Mouse (Mus musculus) embryonic facial prominence, embryonic 12.5 days (tissue): ENCODE data around the gene Catsperd. TPM values are rescaled to one million over a fixed set of nuclear protein-coding genes. Genes with fewer than 3 reads are reported as not detected.
A peak's percentile ranks its signal among the peaks of the same experiment; 100 is the strongest.

Experiments used
- ATAC-seq: fragments of 200-750 bp; cut with Nextera tagmentation; 2 replicates; pipeline ENCODE4 v1.8.0; 2017; ENCODE audit not compliant: insufficient number of reproducible peaks, insufficient read depth, low FRiP score, low TSS enrichment
- H3K27ac ChIP-seq: fragments of 300-500 bp; sonication (generic); 2 replicates; pipeline ENCODE4 v1.5.1; 2016; ENCODE audit warnings: mild to moderate bottlenecking
- H3K27me3 ChIP-seq: fragments of 300-500 bp; sonication (generic); 2 replicates; pipeline ENCODE4 v1.6.1; 2016; ENCODE audit warnings: mild to moderate bottlenecking, moderate library complexity
- H3K36me3 ChIP-seq: fragments of 300-500 bp; sonication (generic); 2 replicates; pipeline ENCODE4 v1.6.1; 2016; ENCODE audit warnings: mild to moderate bottlenecking
- H3K4me1 ChIP-seq: fragments of 300-500 bp; sonication (generic); 2 replicates; pipeline ENCODE4 v1.6.1; 2016
- H3K4me2 ChIP-seq: fragments of 300-500 bp; sonication (generic); replicated peaks from 2 replicates; pipeline ENCODE4 v1.6.1; 2016; ENCODE audit warnings: mild to moderate bottlenecking, moderate library complexity
- H3K4me3 ChIP-seq: fragments of 300-500 bp; sonication (generic); 2 replicates; pipeline ENCODE4 v1.5.1; 2016; ENCODE audit warnings: mild to moderate bottlenecking
- H3K9ac ChIP-seq: fragments of 300-500 bp; sonication (generic); 2 replicates; pipeline ENCODE4 v1.6.1; 2016; ENCODE audit warnings: mild to moderate bottlenecking, moderate library complexity
- H3K9me3 ChIP-seq: fragments of 300-500 bp; sonication (generic); 2 replicates; pipeline ENCODE4 v1.6.1; 2016; ENCODE audit warnings: mild to moderate bottlenecking, moderate library complexity
- WGBS: fragments of 180-500 bp; shearing (Covaris S2); methylation state at CpG from one replicate; pipeline ENCODE4 v1.1.7; 2016; 5-methylcytosine and 5-hydroxymethylcytosine counted together
- polyA plus RNA-seq: library from polyadenylated mRNA; unstranded; fragments of >200 nt; fragmentation: Nextera tagmentation; extraction: Ambion mirVana; gene quantifications from 2 replicates; pipeline ENCODE4 v1.2.1, GENCODE M21; 2016

Gene Catsperd
- polyA plus RNA-seq, 1 experiment from 2014 or later, result 0.88 TPM

DNA sequence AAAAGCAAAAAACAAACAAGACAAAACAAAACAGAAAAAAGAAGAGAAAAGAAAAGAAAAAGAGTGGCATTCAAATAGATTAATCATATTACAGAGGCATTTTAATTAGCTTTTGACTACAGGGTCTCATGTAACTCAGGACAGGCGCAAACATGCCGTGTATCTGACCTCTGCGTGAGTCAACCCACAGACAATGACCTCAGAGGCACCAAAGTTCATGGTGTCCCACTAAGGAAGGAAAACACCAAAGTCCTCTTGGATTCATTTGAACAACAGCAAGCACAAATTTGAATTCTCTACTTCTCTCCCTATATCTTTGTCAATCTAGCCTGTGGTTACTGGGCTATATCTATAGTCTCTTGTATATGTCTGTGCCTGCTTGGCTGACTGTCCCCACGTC, 15.3 kb downstream of the Catsperd start:
- H3K4me3 ChIP-seq, result no peak overlapping the region
- no peaks in the 10 kb centered on the region for H3K4me1 ChIP-seq
- H3K36me3 ChIP-seq, result no peaks in the 10 kb centered on the region
- ATAC-seq, result no peak
- no peaks in the 10 kb centered on the region for H3K27me3 ChIP-seq
- H3K27ac ChIP-seq, result no peak overlapping the region
- no peak overlapping the region for H3K9ac ChIP-seq
- H3K9me3 ChIP-seq, result no peaks in the 10 kb centered on the region
- 83% methylated on average over 4 of the region's 4 CpGs for WGBS
- H3K4me2 ChIP-seq, result no peak overlapping the region

DNA sequence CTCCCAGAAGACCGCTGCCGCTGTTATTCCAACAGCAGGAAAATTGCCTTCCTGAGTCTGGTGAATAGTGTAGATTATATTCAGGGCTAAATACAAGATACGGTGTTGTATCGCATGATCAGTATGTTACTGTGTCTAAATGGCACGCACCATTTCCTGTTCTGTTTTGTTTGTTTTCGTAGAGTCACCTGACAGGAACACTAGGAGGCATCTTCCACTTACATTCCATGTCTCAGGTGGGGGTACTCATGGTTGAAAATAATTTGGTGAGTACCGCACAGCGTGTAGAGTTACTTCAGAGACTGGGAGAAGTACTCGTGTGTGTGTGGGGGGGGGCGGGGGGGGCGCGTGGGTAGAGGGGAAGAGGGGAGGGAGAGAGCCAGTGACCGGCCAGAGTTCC, 19.6 kb downstream of the Catsperd start:
- Histone ChIP-seq H3K4me3 (no peak overlapping the region), H3K27me3 (no peaks in the 10 kb centered on the region), H3K27ac (no peak overlapping the region), H3K4me1 (no peaks in the 10 kb centered on the region), H3K9ac (no peak overlapping the region), H3K4me2 (no peak overlapping the region), H3K36me3 (no peaks in the 10 kb centered on the region), H3K9me3 (no peaks in the 10 kb centered on the region)
- 61% methylated on average over 13 of the region's 13 CpGs for WGBS
- no peak for ATAC-seq

DNA sequence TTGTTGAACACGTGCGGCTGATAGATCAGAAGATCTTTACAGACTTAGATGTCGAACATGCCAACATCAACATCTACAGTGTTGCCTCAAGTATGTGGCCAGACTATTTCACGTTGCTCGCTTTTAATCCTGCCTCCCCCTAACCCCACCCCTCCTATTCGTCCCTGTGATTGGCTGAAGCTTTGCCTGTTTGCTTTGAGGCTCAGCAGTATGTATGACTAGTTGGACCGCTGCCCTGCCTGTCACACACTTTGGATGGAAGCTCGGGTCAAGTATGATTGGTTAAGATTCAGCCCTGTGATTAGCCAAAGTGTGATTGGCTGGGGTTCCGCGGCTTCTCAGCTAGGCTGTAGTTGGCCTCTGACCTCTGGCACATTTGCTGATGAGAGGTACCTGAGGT, 23.9 kb downstream of the Catsperd start:
- H3K27me3 ChIP-seq, result no peaks in the 10 kb centered on the region
- no peak for ATAC-seq
- H3K36me3 ChIP-seq, result no peaks in the 10 kb centered on the region
- no peak overlapping the region for H3K27ac ChIP-seq
- no peaks in the 10 kb centered on the region for H3K4me1 ChIP-seq
- no peak overlapping the region for H3K4me3 ChIP-seq
- 34% methylated on average over 10 of the region's 10 CpGs for WGBS
- no peaks in the 10 kb centered on the region for H3K9me3 ChIP-seq
- H3K9ac ChIP-seq, result no peak overlapping the region
- no peak overlapping the region for H3K4me2 ChIP-seq

DNA sequence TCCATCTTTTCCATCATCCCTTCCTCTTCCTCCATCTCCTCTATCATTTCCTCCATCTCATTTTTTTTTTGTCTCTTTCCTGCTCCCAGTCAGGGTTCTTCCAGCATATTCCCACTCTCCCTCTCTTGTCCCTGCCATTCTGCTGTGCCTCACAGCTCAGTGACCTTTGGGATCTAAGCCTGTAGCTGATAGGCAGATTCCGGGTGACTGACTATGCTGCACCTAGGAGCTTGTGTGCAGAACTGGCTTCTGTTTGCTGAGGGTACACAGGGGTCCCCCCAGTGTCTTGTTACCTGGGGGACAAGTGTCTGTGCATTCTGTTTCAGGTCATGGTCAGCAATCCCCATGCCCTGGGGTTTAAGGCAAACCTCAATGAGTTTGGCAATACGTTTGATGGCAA, 26.8 kb downstream of the Catsperd start:
- no peak overlapping the region for H3K4me3 ChIP-seq
- no peaks in the 10 kb centered on the region for H3K4me1 ChIP-seq
- ATAC-seq, result no peak
- H3K9ac ChIP-seq, result no peak overlapping the region; the same call in 1 of the 2 replicates
- no peaks in the 10 kb centered on the region for H3K27me3 ChIP-seq
- H3K4me2 ChIP-seq, result no peak overlapping the region
- WGBS, result 73% methylated on average over 2 of the region's 2 CpGs
- H3K27ac ChIP-seq, result no peak overlapping the region
- no peaks in the 10 kb centered on the region for H3K9me3 ChIP-seq
- H3K36me3 ChIP-seq, result no peaks in the 10 kb centered on the region

DNA sequence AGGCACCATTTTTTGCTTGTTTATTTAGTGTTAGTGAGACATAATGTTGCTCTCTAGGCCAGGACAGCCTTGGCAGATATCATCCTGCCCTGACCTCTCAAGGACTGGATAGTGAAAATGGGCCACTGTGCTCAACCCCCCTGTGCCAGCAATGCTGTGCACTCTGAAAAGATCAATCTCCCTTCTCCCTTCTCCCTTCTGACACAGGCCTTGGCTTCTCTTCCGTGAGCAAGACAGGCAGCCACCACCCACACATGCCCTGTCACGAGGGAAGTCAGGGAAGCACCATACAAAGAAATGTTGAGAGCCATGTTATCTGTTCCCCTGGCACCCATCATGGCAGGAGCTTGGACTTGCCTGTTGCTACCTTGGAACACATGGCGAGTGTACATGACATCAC, 27.4 kb downstream of the Catsperd start:
- H3K27me3 ChIP-seq, result no peaks in the 10 kb centered on the region
- H3K27ac ChIP-seq, result no peak overlapping the region
- H3K4me3 ChIP-seq, result no peak overlapping the region
- H3K4me2 ChIP-seq, result no peak overlapping the region
- no peak overlapping the region for H3K9ac ChIP-seq
- ATAC-seq, result no peak
- no peaks in the 10 kb centered on the region for H3K9me3 ChIP-seq
- 79% methylated on average over 3 of the region's 3 CpGs for WGBS
- H3K36me3 ChIP-seq, result no peaks in the 10 kb centered on the region
- H3K4me1 ChIP-seq, result no peaks in the 10 kb centered on the region

DNA sequence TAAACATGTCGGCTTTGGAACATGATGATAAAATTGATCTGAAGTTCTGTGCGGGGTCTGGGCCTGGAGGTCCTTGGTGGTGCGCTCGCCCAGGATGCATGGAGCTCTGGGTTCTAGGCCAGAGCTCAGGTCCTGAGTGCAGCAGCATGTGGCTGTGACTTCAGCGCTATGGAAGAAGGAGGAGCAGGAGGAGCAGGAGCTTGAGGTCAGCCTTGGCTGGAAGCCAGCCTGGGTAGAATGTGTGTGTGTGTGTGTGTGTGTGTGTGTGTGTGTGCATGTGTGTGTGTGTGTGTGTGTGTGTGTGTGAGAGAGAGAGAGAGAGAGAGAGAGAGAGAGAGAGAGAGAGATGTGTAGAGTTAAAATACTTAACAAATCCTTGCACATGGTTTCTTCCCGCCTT, 28.2 kb downstream of the Catsperd start:
- Histone ChIP-seq H3K4me2 (no peak overlapping the region), H3K4me3 (no peak overlapping the region), H3K27ac (no peak overlapping the region), H3K4me1 (no peaks in the 10 kb centered on the region), H3K36me3 (no peaks in the 10 kb centered on the region), H3K9ac (no peak overlapping the region), H3K27me3 (no peaks in the 10 kb centered on the region), H3K9me3 (no peaks in the 10 kb centered on the region)
- no peak for ATAC-seq
- WGBS, result 90% methylated on average over 6 of the region's 6 CpGs

DNA sequence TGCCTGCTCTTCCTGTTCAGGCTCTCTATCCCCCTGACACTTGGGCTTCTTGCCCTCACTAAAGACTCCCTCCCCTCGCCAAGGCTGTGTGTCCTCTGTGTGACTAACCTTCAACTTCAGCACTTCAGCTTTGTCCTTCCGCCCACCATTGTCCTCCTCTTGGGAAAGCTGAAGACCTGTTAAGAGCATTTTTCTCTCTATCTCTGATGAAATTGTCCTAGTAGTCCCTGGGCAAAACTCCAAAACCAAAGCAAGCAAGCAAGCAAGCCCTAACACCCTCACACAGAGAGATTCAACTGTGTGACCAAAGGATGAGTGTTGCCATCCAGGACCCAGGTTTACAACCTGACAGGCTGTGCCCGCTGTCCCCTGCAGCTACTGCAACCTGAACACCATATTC, 35.7 kb downstream of the Catsperd start:
- H3K36me3 ChIP-seq, result no peaks in the 10 kb centered on the region
- no peak for ATAC-seq
- H3K27me3 ChIP-seq, result peaks cover 18% of the 10 kb centered on the region
- no peaks in the 10 kb centered on the region for H3K9me3 ChIP-seq
- no peak overlapping the region for H3K9ac ChIP-seq
- H3K27ac ChIP-seq, result 0 out of 2 replicates have a peak overlapping the region, but pooled peaks have one; percentile 31
- H3K4me2 ChIP-seq, result peak overlapping the region; percentile 37
- whole genome bisulfite sequencing, result 60% methylated on average over 3 of the region's 3 CpGs
- 0 out of 2 replicates have a peak, but pooled peaks cover 13% of the 10 kb centered on the region for H3K4me1 ChIP-seq
- 0 out of 2 replicates have a peak overlapping the region, but pooled peaks have one; percentile 12 for H3K4me3 ChIP-seq

DNA sequence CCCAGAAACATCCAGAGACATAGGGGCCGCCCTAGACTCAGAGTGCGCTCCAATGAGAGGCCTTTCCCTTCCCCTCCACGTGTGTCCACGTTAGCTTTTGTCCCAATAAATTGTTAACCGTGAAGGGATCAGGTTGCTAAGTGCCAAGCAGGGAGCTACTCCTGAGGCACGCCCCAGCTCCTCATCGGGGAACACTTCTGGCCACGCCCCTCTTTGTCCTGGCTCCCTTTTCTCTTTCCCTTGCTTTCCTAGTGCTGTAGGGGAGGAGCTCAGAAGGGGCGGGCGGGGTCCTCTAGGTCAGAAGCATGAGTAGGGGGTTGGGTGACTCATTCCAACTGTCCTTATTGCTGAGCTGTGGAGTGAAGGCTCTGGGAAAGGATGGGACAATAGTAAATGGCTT, 36.4 kb downstream of the Catsperd start:
- 3% methylated on average over 10 of the region's 10 CpGs for WGBS
- Histone ChIP-seq H3K27ac (no peak overlapping the region), H3K9me3 (no peaks in the 10 kb centered on the region), H3K4me3 (peak overlapping the region; percentile 12; the same call in 1 of the 2 replicates), H3K9ac (no peak overlapping the region), H3K4me2 (peak overlapping the region; percentile 37), H3K27me3 (peaks cover 19% of the 10 kb centered on the region), H3K36me3 (no peaks in the 10 kb centered on the region), H3K4me1 (0 out of 2 replicates have a peak, but pooled peaks cover 14% of the 10 kb centered on the region)
- ATAC-seq, result peak; percentile 43; the same call in 1 of the 2 replicates

DNA sequence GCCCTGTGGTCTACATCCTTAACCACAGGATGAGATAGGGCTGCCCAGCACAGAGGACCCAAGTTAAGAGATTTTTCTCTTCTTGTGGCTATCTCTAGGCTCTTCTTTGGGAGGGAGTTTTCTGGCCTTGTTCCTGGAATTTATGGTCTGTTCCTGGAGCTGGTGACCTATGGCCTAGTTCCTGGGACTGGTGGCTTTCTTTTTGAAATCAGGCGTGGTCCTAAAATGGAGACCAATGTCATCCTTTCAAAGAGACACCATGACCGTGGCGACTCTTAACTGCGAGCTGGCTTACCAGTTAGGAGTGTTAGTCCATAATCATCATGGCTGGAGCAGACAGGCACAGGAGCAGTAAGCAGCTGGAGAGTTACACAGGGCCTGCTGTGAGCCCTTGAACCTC, 38.4 kb downstream of the Catsperd start:
- Histone ChIP-seq H3K9ac (no peak overlapping the region), H3K4me3 (no peak overlapping the region), H3K9me3 (no peaks in the 10 kb centered on the region), H3K27ac (no peak overlapping the region), H3K4me2 (no peak overlapping the region), H3K4me1 (0 out of 2 replicates have a peak, but pooled peaks cover 14% of the 10 kb centered on the region), H3K36me3 (no peaks in the 10 kb centered on the region), H3K27me3 (peaks cover 19% of the 10 kb centered on the region)
- no peak for ATAC-seq
- WGBS, result 91% methylated on average over 4 of the region's 4 CpGs

DNA sequence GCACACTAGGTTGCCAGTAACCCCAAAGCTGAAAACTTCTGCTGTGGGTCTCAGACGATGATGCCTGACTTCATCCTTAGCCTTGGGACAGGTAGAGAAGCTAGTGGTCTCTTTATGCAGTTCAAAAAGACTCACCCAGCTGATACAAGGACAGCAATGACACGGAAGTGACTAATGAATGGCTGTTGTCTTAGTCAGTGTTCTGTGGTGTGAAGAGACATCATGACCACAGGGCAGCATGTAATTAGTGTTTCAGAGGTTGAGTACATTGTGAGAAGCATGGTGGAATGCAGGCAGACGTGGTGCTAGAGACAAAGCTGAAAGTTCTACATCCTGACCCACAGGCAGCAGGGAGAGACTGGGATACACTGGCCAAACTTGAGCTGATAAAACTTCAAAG, 39.6 kb downstream of the Catsperd start:
- Histone ChIP-seq H3K9me3 (no peaks in the 10 kb centered on the region), H3K27me3 (peaks cover 19% of the 10 kb centered on the region), H3K4me3 (no peak overlapping the region), H3K36me3 (no peaks in the 10 kb centered on the region), H3K4me1 (0 out of 2 replicates have a peak, but pooled peaks cover 14% of the 10 kb centered on the region), H3K27ac (no peak overlapping the region), H3K4me2 (no peak overlapping the region), H3K9ac (no peak overlapping the region)
- ATAC-seq, result no peak
- WGBS, result 67% methylated on average over 3 of the region's 3 CpGs

DNA sequence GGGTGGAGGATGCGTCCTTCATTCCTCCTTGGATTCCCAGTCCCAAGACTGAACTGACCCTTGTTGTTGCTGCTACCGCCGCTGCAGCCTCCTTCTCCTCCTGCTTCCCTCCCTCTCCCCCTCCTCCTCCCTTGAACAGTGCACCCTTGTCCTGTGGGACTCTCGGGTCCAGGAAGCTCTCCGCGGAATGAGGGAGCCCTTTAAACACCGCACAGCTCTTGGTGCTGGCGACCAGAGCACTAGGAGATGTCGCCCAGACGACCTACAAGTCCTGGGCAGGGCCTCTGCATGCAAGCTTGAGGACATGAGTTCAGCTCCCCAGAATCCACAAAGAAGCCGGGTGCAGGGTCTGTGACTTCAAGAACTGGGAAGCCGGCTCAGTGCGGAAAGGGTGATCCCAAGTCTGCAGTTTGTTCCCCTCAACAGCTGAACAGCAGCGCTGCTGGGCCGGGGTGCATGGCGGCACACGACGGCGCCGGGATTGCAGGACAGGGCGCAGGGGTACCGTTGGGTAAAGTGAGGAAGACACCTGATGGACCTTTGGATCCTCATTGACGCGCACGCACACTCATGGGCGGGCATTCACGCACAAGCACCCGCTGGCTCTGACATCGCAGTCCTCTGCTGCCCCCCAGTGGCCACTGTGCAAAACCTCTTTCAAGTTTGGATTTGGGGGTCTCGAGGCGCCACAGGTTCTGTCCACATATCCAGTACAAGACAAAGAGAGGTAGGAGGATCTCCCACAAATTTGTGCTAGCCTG, 40.6 kb downstream of the Catsperd start:
- H3K4me1 ChIP-seq, result 0 out of 2 replicates have a peak, but pooled peaks cover 14% of the 10 kb centered on the region
- H3K9ac ChIP-seq, result peak overlapping the region; percentile 54
- WGBS, result 3% methylated on average over 31 of the region's 31 CpGs
- peak overlapping the region; percentile 42 for H3K4me3 ChIP-seq
- H3K27me3 ChIP-seq, result peaks cover 19% of the 10 kb centered on the region
- H3K4me2 ChIP-seq, result peak overlapping the region; percentile 87
- no peak for ATAC-seq
- H3K9me3 ChIP-seq, result no peaks in the 10 kb centered on the region
- H3K27ac ChIP-seq, result no peak overlapping the region
- no peaks in the 10 kb centered on the region for H3K36me3 ChIP-seq

DNA sequence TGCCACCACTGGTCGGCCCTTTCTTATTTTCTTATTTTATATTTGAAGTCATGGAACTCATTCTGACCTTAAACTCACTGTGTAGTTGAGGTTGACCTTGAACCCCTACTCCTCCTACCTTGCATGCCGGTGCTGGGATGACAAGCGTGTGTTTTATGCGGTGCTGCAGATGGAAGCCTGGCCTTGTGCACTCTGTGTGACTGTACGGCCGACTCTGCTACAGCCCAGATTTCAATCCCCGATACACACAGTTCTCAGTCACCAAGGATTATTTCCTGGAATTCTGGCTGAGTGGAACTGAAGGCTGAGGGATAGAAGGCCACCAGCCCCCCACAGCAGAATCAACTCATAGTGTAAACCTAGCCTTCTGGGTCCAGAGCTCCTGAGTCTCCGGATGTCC, 41.8 kb downstream of the Catsperd start:
- no peaks in the 10 kb centered on the region for H3K9me3 ChIP-seq
- no peak for ATAC-seq
- H3K36me3 ChIP-seq, result no peaks in the 10 kb centered on the region
- no peak overlapping the region for H3K9ac ChIP-seq
- H3K27me3 ChIP-seq, result peaks cover 19% of the 10 kb centered on the region
- 87% methylated on average over 8 of the region's 8 CpGs for WGBS
- no peak overlapping the region for H3K4me2 ChIP-seq
- H3K4me1 ChIP-seq, result peaks cover 11% of the 10 kb centered on the region; the same call in 1 of the 2 replicates
- no peak overlapping the region for H3K4me3 ChIP-seq
- H3K27ac ChIP-seq, result no peak overlapping the region
